Mouse (Mus musculus): ENCODE measurements around the gene Drc1. TPM values are rescaled to one million over a fixed set of nuclear protein-coding genes. Genes with fewer than 3 reads are reported as not detected.
A peak's percentile ranks its signal among the peaks of the same experiment; 100 is the strongest.

The Drc1 gene
- total and polyA plus RNA-seq, 2 experiments from 2014 or later, result 14.7 to 16.9 TPM

GRCm38 (mm10) chr5:30240552-30240951, 40.6 kb upstream of the Drc1 start:
- no peaks in the 10 kb centered on the region for H3K9me3 ChIP-seq (ENCODE audit: low read length)
- H3K36me3 ChIP-seq (ENCODE audit: insufficient read depth), result no peaks in the 10 kb centered on the region
- H3K4me1 ChIP-seq (ENCODE audit: insufficient read depth), result no peaks in the 10 kb centered on the region
- WGBS, result 93% methylated on average over 7 of the region's 7 CpGs
- no peak for DNase-seq
- H3K4me2 ChIP-seq (ENCODE audit: low read depth), result no peak overlapping the region
- no peak for TF ChIP-seq CTCF (IDR thresholded peaks at IDR 0.05; ENCODE audit: low read depth)
- H3K9ac ChIP-seq, result no peak overlapping the region
- H3K27ac ChIP-seq (ENCODE audit: low read depth, low read length), result no peak overlapping the region
- no peak overlapping the region for H3K4me3 ChIP-seq (ENCODE audit: low read depth, low read length)
- ATAC-seq, result no peak
- no peaks in the 10 kb centered on the region for H3K27me3 ChIP-seq (ENCODE audit: insufficient read depth, low read length)

GRCm38 (mm10) chr5:30242410-30242809, 38.8 kb upstream of the Drc1 start:
- DNase-seq (no peak), ATAC-seq (no peak)
- H3K4me3 ChIP-seq (ENCODE audit: low read depth, low read length), result no peak overlapping the region
- H3K36me3 ChIP-seq (ENCODE audit: insufficient read depth), result no peaks in the 10 kb centered on the region
- H3K27me3 ChIP-seq (ENCODE audit: insufficient read depth, low read length), result no peaks in the 10 kb centered on the region
- no peaks in the 10 kb centered on the region for H3K4me1 ChIP-seq (ENCODE audit: insufficient read depth)
- 55% methylated on average over 1 of the region's 1 CpGs for WGBS
- no peaks in the 10 kb centered on the region for H3K9me3 ChIP-seq (ENCODE audit: low read length)
- H3K9ac ChIP-seq, result no peak overlapping the region
- H3K27ac ChIP-seq (ENCODE audit: low read depth, low read length), result no peak overlapping the region
- no peak for TF ChIP-seq CTCF (IDR thresholded peaks at IDR 0.05; ENCODE audit: low read depth)
- H3K4me2 ChIP-seq (ENCODE audit: low read depth), result no peak overlapping the region

- 57% methylated on average over 9 of the region's 9 CpGs for WGBS
- ATAC-seq, result peak; percentile 63; the same call in 1 of the 2 replicates
These were observed 37.4 kb upstream of the Drc1 start for GRCm38 (mm10) chr5:30243741-30244140.

GRCm38 (mm10) chr5:30245861-30246416, 35.2 kb upstream of the Drc1 start:
- no peak for TF ChIP-seq CTCF (IDR thresholded peaks at IDR 0.05; ENCODE audit: low read depth)
- Histone ChIP-seq H3K9me3 (ENCODE audit: low read length) (no peaks in the 10 kb centered on the region), H3K36me3 (ENCODE audit: insufficient read depth) (peaks cover 5% of the 10 kb centered on the region; the same call in 1 of the 2 replicates), H3K27me3 (ENCODE audit: insufficient read depth, low read length) (no peaks in the 10 kb centered on the region), H3K9ac (no peak overlapping the region), H3K4me2 (ENCODE audit: low read depth) (no peak overlapping the region), H3K27ac (ENCODE audit: low read depth, low read length) (no peak overlapping the region), H3K4me3 (ENCODE audit: low read depth, low read length) (no peak overlapping the region), H3K4me1 (ENCODE audit: insufficient read depth) (no peaks in the 10 kb centered on the region)
- ATAC-seq, result no peak
- 88% methylated on average over 9 of the region's 9 CpGs for WGBS
- no peak for DNase-seq

More at GRCm38 (mm10) chr5:30243741-30244140, 37.4 kb upstream of the Drc1 start:
- H3K4me2 ChIP-seq (ENCODE audit: low read depth), result no peak overlapping the region
- no peaks in the 10 kb centered on the region for H3K9me3 ChIP-seq (ENCODE audit: low read length)
- no peaks in the 10 kb centered on the region for H3K4me1 ChIP-seq (ENCODE audit: insufficient read depth)
- no peak overlapping the region for H3K4me3 ChIP-seq (ENCODE audit: low read depth, low read length)
- TF ChIP-seq CTCF (IDR thresholded peaks at IDR 0.05; ENCODE audit: low read depth), result peak; percentile 62
- H3K36me3 ChIP-seq (ENCODE audit: insufficient read depth), result peaks cover 1% of the 10 kb centered on the region; the same call in 1 of the 2 replicates
- H3K9ac ChIP-seq, result no peak overlapping the region
- peak; percentile 26 for DNase-seq
- no peaks in the 10 kb centered on the region for H3K27me3 ChIP-seq (ENCODE audit: insufficient read depth, low read length)
- H3K27ac ChIP-seq (ENCODE audit: low read depth, low read length), result no peak overlapping the region

GRCm38 (mm10) chr5:30247666-30248065, 33.5 kb upstream of the Drc1 start:
- Histone ChIP-seq H3K36me3 (ENCODE audit: insufficient read depth) (peaks cover 5% of the 10 kb centered on the region; the same call in 1 of the 2 replicates), H3K4me3 (ENCODE audit: low read depth, low read length) (no peak overlapping the region), H3K4me2 (ENCODE audit: low read depth) (no peak overlapping the region), H3K9me3 (ENCODE audit: low read length) (no peaks in the 10 kb centered on the region), H3K4me1 (ENCODE audit: insufficient read depth) (no peaks in the 10 kb centered on the region), H3K27ac (ENCODE audit: low read depth, low read length) (no peak overlapping the region), H3K9ac (no peak overlapping the region), H3K27me3 (ENCODE audit: insufficient read depth, low read length) (no peaks in the 10 kb centered on the region)
- peak; percentile 43 for TF ChIP-seq CTCF (IDR thresholded peaks at IDR 0.05; ENCODE audit: low read depth)
- no peak for ATAC-seq
- no peak for DNase-seq
- WGBS, result 97% methylated on average over 1 of the region's 1 CpGs

GRCm38 (mm10) chr5:30255567-30256354, 25.4 kb upstream of the Drc1 start:
- no peak for DNase-seq
- Histone ChIP-seq H3K4me2 (ENCODE audit: low read depth) (no peak overlapping the region), H3K4me1 (ENCODE audit: insufficient read depth) (no peaks in the 10 kb centered on the region), H3K27ac (ENCODE audit: low read depth, low read length) (no peak overlapping the region), H3K27me3 (ENCODE audit: insufficient read depth, low read length) (no peaks in the 10 kb centered on the region), H3K9me3 (ENCODE audit: low read length) (no peaks in the 10 kb centered on the region), H3K36me3 (ENCODE audit: insufficient read depth) (peaks cover 25% of the 10 kb centered on the region), H3K9ac (no peak overlapping the region), H3K4me3 (ENCODE audit: low read depth, low read length) (no peak overlapping the region)
- no peak for ATAC-seq
- TF ChIP-seq CTCF (IDR thresholded peaks at IDR 0.05; ENCODE audit: low read depth), result no peak
- 86% methylated on average over 12 of the region's 12 CpGs for WGBS

GRCm38 (mm10) chr5:30258776-30259175, 22.4 kb upstream of the Drc1 start:
- Histone ChIP-seq H3K27ac (ENCODE audit: low read depth, low read length) (no peak overlapping the region), H3K4me1 (ENCODE audit: insufficient read depth) (no peaks in the 10 kb centered on the region), H3K4me3 (ENCODE audit: low read depth, low read length) (no peak overlapping the region), H3K36me3 (ENCODE audit: insufficient read depth) (peaks cover 27% of the 10 kb centered on the region), H3K4me2 (ENCODE audit: low read depth) (no peak overlapping the region), H3K27me3 (ENCODE audit: insufficient read depth, low read length) (no peaks in the 10 kb centered on the region), H3K9ac (no peak overlapping the region), H3K9me3 (ENCODE audit: low read length) (no peaks in the 10 kb centered on the region)
- WGBS, result 91% methylated on average over 7 of the region's 7 CpGs
- TF ChIP-seq CTCF (IDR thresholded peaks at IDR 0.05; ENCODE audit: low read depth), result no peak
- ATAC-seq (no peak), DNase-seq (no peak)

All from forebrain, postnatal 0 days (tissue).